Mouse (Mus musculus) retina, adult 2 months (tissue): ENCODE data around the gene Btnl2.
A peak's percentile ranks its signal among the peaks of the same experiment; 100 is the strongest.

ENCODE experiments used
- DNase-seq: peaks from one replicate; pipeline ENCODE4 v3.0.0-alpha.2; 2012; ENCODE audit warnings: low read depth, low spot score

Gene Btnl2

GRCm38 (mm10) chr17:34347606-34348308, 6.9 kb upstream of the Btnl2 start:
- DNase-seq = no peak

GRCm38 (mm10) chr17:34349429-34349828, 5.2 kb upstream of the Btnl2 start:
- peak; percentile 46 for DNase-seq

GRCm38 (mm10) chr17:34354940-34355339, 318 bp downstream of the Btnl2 start:
- no peak for DNase-seq

GRCm38 (mm10) chr17:34362954-34363546, 8.4 kb downstream of the Btnl2 start:
- DNase-seq = no peak

- no peak for DNase-seq
Measured at GRCm38 (mm10) chr17:34363676-34364310, 9.2 kb downstream of the Btnl2 start.

- no peak for DNase-seq
Measured at GRCm38 (mm10) chr17:34365031-34365430, 10.4 kb downstream of the Btnl2 start.

- DNase-seq = no peak
Measured at GRCm38 (mm10) chr17:34370563-34370962, 15.9 kb downstream of the Btnl2 start.

- no peak for DNase-seq
Measured at GRCm38 (mm10) chr17:34373055-34373709, 18.6 kb downstream of the Btnl2 start.

- DNase-seq = no peak
Measured at GRCm38 (mm10) chr17:34376847-34377246, 22.2 kb downstream of the Btnl2 start, which contains the start of gene Btnl1. Btnl1 (plus strand) TSS chr17:34377132.

- DNase-seq = no peak
Measured at GRCm38 (mm10) chr17:34377450-34378209, 23.0 kb downstream of the Btnl2 start.

GRCm38 (mm10) chr17:34378716-34379115, 24.1 kb downstream of the Btnl2 start:
- no peak for DNase-seq

- DNase-seq = no peak
Measured at GRCm38 (mm10) chr17:34379451-34379850, 24.8 kb downstream of the Btnl2 start.

- DNase-seq = no peak
Measured at GRCm38 (mm10) chr17:34381876-34382275, 27.3 kb downstream of the Btnl2 start.

GRCm38 (mm10) chr17:34383212-34383611, 28.6 kb downstream of the Btnl2 start:
- DNase-seq = no peak

GRCm38 (mm10) chr17:34384699-34385098, 30.1 kb downstream of the Btnl2 start:
- DNase-seq = no peak

- DNase-seq = no peak
Measured at GRCm38 (mm10) chr17:34386656-34387055, 32.0 kb downstream of the Btnl2 start.

GRCm38 (mm10) chr17:34388513-34388912, 33.9 kb downstream of the Btnl2 start:
- DNase-seq = no peak

GRCm38 (mm10) chr17:34391507-34391906, 36.9 kb downstream of the Btnl2 start:
- DNase-seq = no peak

- DNase-seq = no peak
Measured at GRCm38 (mm10) chr17:34392321-34392720, 37.7 kb downstream of the Btnl2 start.

GRCm38 (mm10) chr17:34397357-34397756, 42.7 kb downstream of the Btnl2 start:
- DNase-seq = no peak

- DNase-seq = peak; percentile 63
Measured at GRCm38 (mm10) chr17:34398058-34398710, 43.6 kb downstream of the Btnl2 start.
